Mouse (Mus musculus) naive thymus-derived CD4-positive, alpha-beta T cell, adult 2 months (primary cell): ENCODE measurements around the gene Uqcrh.

Source experiments
- DNase-seq: peaks from one replicate; pipeline ENCODE4 v3.0.0-alpha.2; 2011; ENCODE audit warnings: low read depth

The Uqcrh gene

GRCm38 (mm10) chr4:116057559-116057958, 17.3 kb downstream of the Uqcrh start:
- no peak for DNase-seq

- peak; percentile 98 for DNase-seq
These were observed 21.4 kb downstream of the Uqcrh start, which contains the start of gene Nsun4 for GRCm38 (mm10) chr4:116053399-116053961. TSS of gene Nsun4 (minus strand) at chr4:116053876.

DNA sequence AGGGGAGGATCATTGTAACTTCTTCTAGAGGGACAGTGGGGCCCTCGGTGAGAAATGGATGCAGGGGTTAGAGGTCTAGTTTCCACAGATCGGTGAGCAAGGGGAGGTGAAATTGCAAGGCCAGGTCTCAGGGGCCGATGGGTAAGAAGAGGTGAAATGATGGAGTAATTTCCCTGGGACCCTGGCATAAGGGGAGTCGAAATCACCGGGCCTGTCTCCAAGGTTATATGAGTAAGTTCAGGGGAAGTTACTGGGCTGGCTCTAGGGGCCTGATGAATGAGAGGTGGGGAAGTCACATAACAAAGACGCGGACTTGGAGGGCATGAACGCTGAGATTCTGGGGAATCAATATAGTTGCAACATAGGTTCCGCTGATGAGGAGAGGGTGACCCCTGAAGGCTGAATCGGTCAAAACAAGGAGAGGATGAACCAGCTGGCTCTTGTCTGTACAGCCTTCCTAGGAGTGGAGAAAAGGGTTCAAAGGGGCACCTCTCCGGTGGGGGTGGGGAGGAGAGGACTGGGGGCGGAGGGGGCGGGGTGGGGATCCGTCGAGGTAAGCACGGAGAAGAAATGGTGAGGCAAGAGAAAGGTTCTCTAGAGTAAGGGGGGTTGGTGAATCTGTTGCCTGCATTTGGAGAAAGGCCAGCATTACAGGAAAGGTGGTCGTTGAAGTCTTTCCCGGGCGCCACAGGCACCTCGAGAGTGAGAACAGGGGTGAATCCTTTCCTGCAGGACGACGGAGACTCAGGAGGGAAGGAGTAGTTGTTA, 22.2 kb downstream of the Uqcrh start:
- peak; percentile 73 for DNase-seq

- no peak for DNase-seq
These were observed 25.7 kb downstream of the Uqcrh start for GRCm38 (mm10) chr4:116049211-116049610.

- no peak for DNase-seq
These were observed 26.5 kb downstream of the Uqcrh start for GRCm38 (mm10) chr4:116048130-116048920.

DNA sequence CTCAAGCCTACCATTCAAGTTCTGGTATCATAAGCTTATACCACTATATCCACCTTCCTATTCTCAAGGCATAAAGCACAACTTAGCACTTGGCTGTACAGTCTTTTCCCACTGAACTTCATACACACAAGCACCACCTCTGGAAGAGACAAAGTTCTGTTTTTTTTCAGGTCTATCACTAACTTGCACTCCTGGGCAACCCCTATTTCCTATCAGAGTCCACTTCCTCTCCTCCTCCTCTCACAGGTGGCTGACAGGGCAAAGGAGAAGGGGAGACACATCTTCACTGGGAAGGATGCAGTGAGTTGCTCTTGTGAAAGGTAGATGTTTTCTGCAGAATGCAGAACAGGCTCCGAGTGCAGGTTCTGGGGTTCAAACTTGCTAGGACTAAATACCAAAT, 27.2 kb downstream of the Uqcrh start:
- no peak for DNase-seq

GRCm38 (mm10) chr4:116046604-116047003, 28.3 kb downstream of the Uqcrh start:
- DNase-seq = no peak

DNA sequence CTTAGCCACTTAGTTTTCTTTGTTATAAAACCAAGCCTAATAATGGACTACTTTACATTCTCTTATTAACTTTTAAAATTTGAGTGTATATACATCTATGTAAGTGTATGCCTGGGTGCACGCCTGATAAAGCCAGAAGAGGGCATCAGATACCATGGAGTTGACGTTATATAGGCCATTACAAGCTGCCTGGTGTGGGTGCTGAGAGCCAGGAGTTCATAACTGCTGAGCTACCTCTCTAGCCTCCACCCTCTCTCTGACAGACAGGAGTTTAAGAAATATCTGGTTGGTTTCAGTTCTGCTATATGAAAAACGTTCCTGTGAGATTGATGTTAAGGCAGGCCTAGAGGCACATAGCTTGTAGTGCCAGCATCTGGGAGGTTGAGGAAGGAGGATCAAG, 32.7 kb downstream of the Uqcrh start:
- no peak for DNase-seq

- DNase-seq = no peak
These were observed 34.4 kb downstream of the Uqcrh start for GRCm38 (mm10) chr4:116040466-116040865.

DNA sequence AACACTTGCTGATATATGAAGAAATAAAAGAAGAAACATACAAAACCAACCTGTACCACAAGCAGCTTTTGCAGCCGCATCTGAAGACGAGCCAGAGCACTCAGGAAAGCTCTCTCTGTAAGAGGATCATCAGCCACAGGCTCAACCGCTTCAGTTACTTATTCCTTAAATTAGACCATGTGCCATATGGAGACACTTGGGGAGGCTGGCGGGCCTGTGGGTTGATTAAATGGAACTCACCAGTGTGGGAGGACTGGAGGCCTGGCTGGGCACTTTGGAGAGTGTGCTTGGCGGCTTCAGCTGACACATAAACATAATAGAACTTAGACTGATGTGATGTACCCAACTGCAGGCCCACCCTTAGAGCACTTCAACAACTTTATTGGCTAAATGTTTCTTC, 41.5 kb downstream of the Uqcrh start:
- no peak for DNase-seq

DNA sequence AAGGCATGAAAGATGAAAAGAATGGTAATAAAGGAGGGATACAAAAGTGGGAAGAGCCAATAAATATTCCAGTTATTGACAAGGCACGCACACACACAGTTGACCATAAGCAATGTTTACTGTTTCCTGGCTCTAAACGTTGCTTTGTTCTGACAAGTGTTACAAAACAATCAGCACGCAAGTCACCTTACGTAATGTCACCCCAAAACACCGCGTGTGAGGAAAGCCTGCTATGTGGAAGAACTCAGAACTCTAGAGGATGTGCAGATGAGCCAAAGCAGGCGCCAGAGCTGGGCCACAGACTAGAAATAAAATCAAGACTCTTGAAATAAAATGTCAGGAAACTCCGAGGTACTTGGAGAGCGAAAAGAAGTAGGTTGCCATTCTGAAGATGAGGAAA, 42.0 kb downstream of the Uqcrh start:
- no peak for DNase-seq

- DNase-seq = peak; percentile 74
These were observed 56.7 kb downstream of the Uqcrh start, which contains the start of gene Faah for GRCm38 (mm10) chr4:116017902-116018746. TSS of gene Faah (minus strand) at chr4:116017926.

DNA sequence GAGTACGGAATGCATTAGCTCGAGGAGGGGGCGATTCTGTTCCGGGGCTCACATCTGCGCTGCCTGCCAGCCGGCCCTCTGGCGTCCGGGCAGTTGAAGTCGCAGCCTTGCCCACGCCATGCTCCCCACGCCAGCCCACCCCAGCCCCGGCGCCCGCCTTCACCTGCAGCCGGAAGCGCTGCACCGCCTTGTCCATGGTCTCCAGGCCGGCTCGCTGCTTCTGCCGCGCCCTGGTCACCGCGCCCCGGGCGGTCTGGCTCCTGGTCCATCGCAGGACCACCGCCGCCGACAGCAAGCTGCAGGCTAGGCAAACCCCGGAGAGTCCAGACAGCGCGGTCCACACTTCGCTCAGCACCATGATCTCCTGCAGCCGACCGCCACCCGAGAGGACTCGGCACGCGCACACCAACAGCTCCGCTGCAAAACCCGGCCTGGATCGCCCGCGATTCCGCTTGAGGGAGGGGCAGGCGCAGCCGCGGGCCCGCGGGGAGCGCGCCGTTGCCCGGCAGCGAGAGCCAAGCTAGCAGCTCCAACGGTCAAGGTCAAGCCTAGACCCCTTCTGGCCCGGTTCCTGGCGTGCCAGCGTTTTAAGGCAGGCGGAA, 57.5 kb downstream of the Uqcrh start:
- DNase-seq = peak; percentile 75
